Mouse (Mus musculus): Measurements from ENCODE around the gene Eif4h. TPM values are rescaled to one million over a fixed set of nuclear protein-coding genes. Genes with fewer than 3 reads are reported as not detected.
A peak's percentile ranks its signal among the peaks of the same experiment; 100 is the strongest.

Eif4h gene
- total RNA-seq, 1 experiment: 322 TPM

DNA sequence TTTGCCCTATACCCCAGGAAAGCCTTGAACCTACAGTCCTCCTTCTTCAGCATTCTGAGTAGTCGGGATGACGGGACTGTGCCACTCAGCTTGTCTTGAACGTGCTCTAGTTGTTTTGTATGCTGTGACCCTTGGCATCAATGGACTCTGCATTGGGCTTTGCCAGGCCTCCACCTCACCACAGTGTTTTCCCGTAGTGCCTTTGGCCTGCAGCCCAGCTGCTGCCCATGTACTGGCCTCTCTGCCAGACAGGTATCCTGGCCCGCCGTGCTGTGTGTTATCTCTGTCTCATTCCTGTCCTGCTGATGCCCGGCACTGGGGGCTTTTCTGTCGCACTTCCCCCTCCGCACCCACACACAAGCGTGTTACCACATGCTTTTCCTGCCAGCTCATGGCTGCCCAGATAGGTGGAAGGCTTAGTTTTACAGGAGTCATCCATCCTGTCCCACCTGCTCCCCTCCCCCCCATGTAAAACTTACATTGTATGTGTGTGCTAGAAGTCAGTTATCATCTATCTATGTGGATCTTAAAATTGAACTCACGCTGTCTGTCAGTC, 47.2 kb downstream of the Eif4h start:
- H3K4me1 ChIP-seq (ENCODE audit: control insufficient read depth in 2 of 2, insufficient read depth in 2 of 2, low read length in 2 of 2, poor library complexity in 1 of 2): peaks cover 0 to 5% of the 10 kb centered on the region in 2 experiments; a peak in 2 of 4 replicates
- peaks cover 77% of the 10 kb centered on the region for H3K36me3 ChIP-seq (ENCODE audit: control insufficient read depth, insufficient read depth, low read length, poor library complexity, severe bottlenecking)
- no peak for DNase-seq (ENCODE audit: low read depth, low spot score)
- H3K9me3 ChIP-seq (ENCODE audit: control insufficient read depth, insufficient read depth, low read depth, low read length): no peaks in the 10 kb centered on the region
- H3K9ac ChIP-seq (ENCODE audit: insufficient read depth, low read depth, low read length, poor library complexity, severe bottlenecking): no peak overlapping the region
- no peak overlapping the region for H3K4me3 ChIP-seq (ENCODE audit: insufficient read depth in 1 of 2, low read depth in 1 of 2, low read length in 2 of 2, poor library complexity in 1 of 2, severe bottlenecking in 1 of 2)
- in situ Hi-C loops (cut with MboI; ENCODE audit: low sequenced_read_pairs in 2 of 2, unreplicated experiment in 2 of 2): no loop called here
- no peak overlapping the region for H3K27ac ChIP-seq (ENCODE audit: insufficient read depth, low read depth, low read length, poor library complexity, severe bottlenecking)
- TF ChIP-seq CHD2 (IDR thresholded peaks at IDR 0.05; ENCODE audit: low read depth, low read length) (no peak), ZC3H11A (IDR thresholded peaks at IDR 0.05; ENCODE audit: borderline replicate concordance, low read depth, low read length) (no peak), ZNF384 (IDR thresholded peaks at IDR 0.05; ENCODE audit: low read depth, low read length) (no peak), MAFK (IDR thresholded peaks at IDR 0.05; ENCODE audit: insufficient read depth, low read depth, low read length) (no peak), HCFC1 (IDR thresholded peaks at IDR 0.05; ENCODE audit: borderline replicate concordance, insufficient read depth, low read length) (no peak)

DNA sequence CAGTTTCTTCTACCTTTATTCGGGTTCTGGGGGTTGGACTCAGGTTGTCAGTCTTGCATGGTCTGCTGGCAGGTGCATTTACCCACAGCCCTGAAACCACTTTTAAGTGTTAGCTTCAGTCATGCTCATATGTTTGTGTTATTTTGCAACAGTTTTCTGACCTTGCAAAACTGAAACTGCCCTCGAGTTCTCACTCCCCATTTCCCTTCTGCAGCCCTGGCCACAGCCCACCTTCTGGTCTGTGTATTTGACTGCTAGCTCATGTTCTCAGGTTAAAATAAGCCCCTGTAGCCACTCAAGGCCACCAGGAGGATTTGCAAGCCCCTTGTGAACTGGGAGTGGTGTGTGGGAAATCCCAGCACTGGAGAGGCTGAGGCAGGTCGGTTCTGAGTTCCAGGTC, 49.4 kb downstream of the Eif4h start:
- in situ Hi-C loops (cut with MboI; ENCODE audit: low sequenced_read_pairs in 2 of 2, unreplicated experiment in 2 of 2): no loop called here
- Histone ChIP-seq H3K4me1 (ENCODE audit: control insufficient read depth in 2 of 2, insufficient read depth in 2 of 2, low read length in 2 of 2, poor library complexity in 1 of 2) (peaks cover 0 to 5% of the 10 kb centered on the region in 2 experiments; a peak in 2 of 4 replicates), H3K4me3 (ENCODE audit: insufficient read depth in 1 of 2, low read depth in 1 of 2, low read length in 2 of 2, poor library complexity in 1 of 2, severe bottlenecking in 1 of 2) (no peak overlapping the region), H3K9ac (ENCODE audit: insufficient read depth, low read depth, low read length, poor library complexity, severe bottlenecking) (no peak overlapping the region), H3K27ac (ENCODE audit: insufficient read depth, low read depth, low read length, poor library complexity, severe bottlenecking) (no peak overlapping the region), H3K9me3 (ENCODE audit: control insufficient read depth, insufficient read depth, low read depth, low read length) (no peaks in the 10 kb centered on the region), H3K36me3 (ENCODE audit: control insufficient read depth, insufficient read depth, low read length, poor library complexity, severe bottlenecking) (peaks cover 59% of the 10 kb centered on the region)
- no peak for DNase-seq (ENCODE audit: low read depth, low spot score)
- TF ChIP-seq CHD2 (IDR thresholded peaks at IDR 0.05; ENCODE audit: low read depth, low read length) (no peak), MAFK (IDR thresholded peaks at IDR 0.05; ENCODE audit: insufficient read depth, low read depth, low read length) (no peak), ZNF384 (IDR thresholded peaks at IDR 0.05; ENCODE audit: low read depth, low read length) (no peak), HCFC1 (IDR thresholded peaks at IDR 0.05; ENCODE audit: borderline replicate concordance, insufficient read depth, low read length) (no peak), ZC3H11A (IDR thresholded peaks at IDR 0.05; ENCODE audit: borderline replicate concordance, low read depth, low read length) (no peak)

DNA sequence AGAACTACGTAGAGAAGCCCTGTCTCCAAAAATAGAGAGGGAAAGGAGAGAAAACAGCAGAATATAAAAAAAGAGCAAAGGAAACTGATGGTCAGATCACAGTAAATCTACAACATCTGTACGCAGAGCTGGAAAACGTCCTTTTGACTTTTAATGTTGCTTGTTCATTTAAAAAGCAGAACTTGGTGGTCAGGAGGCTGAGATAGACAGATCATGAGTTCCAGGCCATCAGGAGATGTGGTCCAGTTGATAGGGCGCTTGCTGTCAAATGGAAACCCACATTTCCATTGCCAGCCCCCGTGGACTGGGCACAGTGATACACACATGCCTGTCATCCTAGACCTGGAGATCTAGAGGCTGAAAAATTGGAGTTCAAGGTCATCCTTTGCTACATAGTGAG, 54.5 kb downstream of the Eif4h start:
- no peak overlapping the region for H3K9ac ChIP-seq (ENCODE audit: insufficient read depth, low read depth, low read length, poor library complexity, severe bottlenecking)
- H3K4me3 ChIP-seq (ENCODE audit: insufficient read depth in 1 of 2, low read depth in 1 of 2, low read length in 2 of 2, poor library complexity in 1 of 2, severe bottlenecking in 1 of 2): no peak overlapping the region
- no peak for DNase-seq (ENCODE audit: low read depth, low spot score)
- peaks cover 15% of the 10 kb centered on the region for H3K36me3 ChIP-seq (ENCODE audit: control insufficient read depth, insufficient read depth, low read length, poor library complexity, severe bottlenecking)
- TF ChIP-seq MAFK (IDR thresholded peaks at IDR 0.05; ENCODE audit: insufficient read depth, low read depth, low read length) (no peak), CHD2 (IDR thresholded peaks at IDR 0.05; ENCODE audit: low read depth, low read length) (no peak), HCFC1 (IDR thresholded peaks at IDR 0.05; ENCODE audit: borderline replicate concordance, insufficient read depth, low read length) (no peak), ZC3H11A (IDR thresholded peaks at IDR 0.05; ENCODE audit: borderline replicate concordance, low read depth, low read length) (no peak), ZNF384 (IDR thresholded peaks at IDR 0.05; ENCODE audit: low read depth, low read length) (no peak)
- H3K27ac ChIP-seq (ENCODE audit: insufficient read depth, low read depth, low read length, poor library complexity, severe bottlenecking): no peak overlapping the region
- H3K4me1 ChIP-seq (ENCODE audit: control insufficient read depth in 2 of 2, insufficient read depth in 2 of 2, low read length in 2 of 2, poor library complexity in 1 of 2): peaks cover 0 to 8% of the 10 kb centered on the region in 2 experiments; a peak in 2 of 4 replicates
- H3K9me3 ChIP-seq (ENCODE audit: control insufficient read depth, insufficient read depth, low read depth, low read length): no peaks in the 10 kb centered on the region
- in situ Hi-C loops (cut with MboI; ENCODE audit: low sequenced_read_pairs in 2 of 2, unreplicated experiment in 2 of 2): no loop called here

DNA sequence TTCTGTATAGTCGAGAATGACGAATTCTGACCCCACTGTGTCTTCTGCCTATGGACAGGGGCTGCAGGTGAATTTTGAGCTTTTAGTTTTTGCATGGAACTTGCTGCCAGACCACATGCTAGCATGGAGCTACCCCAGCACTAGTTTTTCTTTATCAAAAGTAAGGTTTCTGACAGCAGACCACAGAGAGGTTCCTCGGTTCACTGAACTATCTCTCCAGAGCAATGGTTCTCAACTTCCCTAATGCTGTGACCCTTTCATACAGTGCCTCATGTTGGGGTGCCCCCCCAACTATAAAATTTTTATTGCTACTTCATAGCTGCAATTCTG, 55.4 kb downstream of the Eif4h start:
- H3K27ac ChIP-seq (ENCODE audit: insufficient read depth, low read depth, low read length, poor library complexity, severe bottlenecking): no peak overlapping the region
- DNase-seq (ENCODE audit: low read depth, low spot score): no peak
- no peaks in the 10 kb centered on the region for H3K9me3 ChIP-seq (ENCODE audit: control insufficient read depth, insufficient read depth, low read depth, low read length)
- no peak for TF ChIP-seq ZC3H11A (IDR thresholded peaks at IDR 0.05; ENCODE audit: borderline replicate concordance, low read depth, low read length)
- TF ChIP-seq HCFC1 (IDR thresholded peaks at IDR 0.05; ENCODE audit: borderline replicate concordance, insufficient read depth, low read length): no peak
- TF ChIP-seq ZNF384 (IDR thresholded peaks at IDR 0.05; ENCODE audit: low read depth, low read length): no peak
- no peak for TF ChIP-seq CHD2 (IDR thresholded peaks at IDR 0.05; ENCODE audit: low read depth, low read length)
- no peak for TF ChIP-seq MAFK (IDR thresholded peaks at IDR 0.05; ENCODE audit: insufficient read depth, low read depth, low read length)
- H3K9ac ChIP-seq (ENCODE audit: insufficient read depth, low read depth, low read length, poor library complexity, severe bottlenecking): peak overlapping the region; percentile 57; the same call in 1 of the 2 replicates
- no peak overlapping the region; a peak in 1 of 4 replicates for H3K4me3 ChIP-seq (ENCODE audit: insufficient read depth in 1 of 2, low read depth in 1 of 2, low read length in 2 of 2, poor library complexity in 1 of 2, severe bottlenecking in 1 of 2)
- in situ Hi-C loops (cut with MboI; ENCODE audit: low sequenced_read_pairs in 2 of 2, unreplicated experiment in 2 of 2): no loop called here
- peaks cover 0 to 4% of the 10 kb centered on the region in 2 experiments; a peak in 1 of 4 replicates for H3K4me1 ChIP-seq (ENCODE audit: control insufficient read depth in 2 of 2, insufficient read depth in 2 of 2, low read length in 2 of 2, poor library complexity in 1 of 2)
- H3K36me3 ChIP-seq (ENCODE audit: control insufficient read depth, insufficient read depth, low read length, poor library complexity, severe bottlenecking): peaks cover 11% of the 10 kb centered on the region
